Mouse (Mus musculus) telencephalon, adult 2 months (tissue): ENCODE measurements around the gene Tedc1.

Experiments
- DNase-seq: peaks from one replicate; pipeline ENCODE4 v3.0.0-alpha.2; 2011; ENCODE audit warnings: low read depth, low spot score

The Tedc1 gene

DNA sequence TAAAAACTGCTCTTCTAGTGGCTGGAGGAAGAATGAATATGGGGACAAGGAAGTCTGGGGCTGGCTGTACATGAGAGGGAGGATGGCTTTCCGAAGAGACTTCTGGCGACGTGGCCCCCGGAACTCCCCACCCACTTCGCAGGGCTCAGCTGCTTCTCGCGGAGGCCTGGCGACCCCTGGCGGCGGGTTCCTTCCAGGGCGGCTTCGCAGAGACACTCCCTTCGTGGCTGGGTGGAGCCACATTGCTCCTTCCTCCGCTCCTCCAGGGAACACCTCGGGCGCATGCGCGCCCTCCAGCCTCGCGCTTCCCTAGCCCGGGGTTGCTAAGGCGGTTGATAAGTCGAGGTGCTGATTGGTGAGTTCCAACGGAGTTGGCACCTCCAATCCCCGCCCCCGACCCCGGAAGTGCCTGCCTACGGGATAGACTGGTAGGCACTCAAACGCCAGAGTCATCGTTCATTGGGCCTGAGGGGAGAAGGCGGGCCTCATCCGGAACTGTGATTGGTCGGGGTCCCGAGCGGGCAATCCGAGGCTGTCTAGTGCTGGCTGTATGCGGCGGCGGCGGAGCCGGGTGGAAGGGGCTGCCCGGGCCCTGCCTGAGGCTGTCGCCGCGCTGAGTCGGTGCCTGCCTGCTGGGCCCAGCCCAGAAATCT, at the start of gene Tedc1:
TSS of gene Tedc1 (plus strand) at position 535 of the 653 bp plus-strand sequence.
- DNase-seq, result peak; percentile 99

DNA sequence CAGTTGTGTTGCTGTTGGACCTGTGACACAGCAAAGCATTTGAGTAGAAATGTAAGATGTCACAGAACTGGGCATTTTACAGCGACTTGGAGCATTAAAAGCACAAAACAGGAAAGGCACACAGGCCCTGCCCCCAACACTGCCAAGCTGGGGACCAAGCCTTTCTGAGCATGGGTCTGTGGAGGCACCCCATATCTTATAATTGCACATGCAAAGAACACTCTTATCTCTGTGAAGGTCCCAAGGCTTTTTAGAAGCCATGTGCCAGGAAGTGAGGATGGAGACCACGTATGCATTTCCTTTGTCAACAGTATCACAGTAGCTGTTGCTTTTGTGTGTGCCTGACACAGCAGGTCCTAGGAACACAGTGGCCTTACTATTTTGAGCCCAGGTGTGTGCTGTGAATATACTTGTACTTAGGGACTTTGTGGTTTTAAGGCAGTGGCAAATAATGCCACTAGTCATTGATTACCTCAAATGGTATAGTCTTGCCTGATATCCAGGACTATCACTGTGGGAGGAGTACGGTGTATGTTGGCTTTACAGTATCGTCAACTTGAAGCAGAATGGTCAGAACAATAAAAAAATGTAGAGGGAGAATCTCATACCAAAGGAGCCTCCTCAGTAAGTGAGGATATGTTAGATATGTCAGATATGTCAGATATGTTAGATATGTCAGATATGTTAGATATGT, 48.6 kb upstream of the Tedc1 start:
- no peak for DNase-seq

DNA sequence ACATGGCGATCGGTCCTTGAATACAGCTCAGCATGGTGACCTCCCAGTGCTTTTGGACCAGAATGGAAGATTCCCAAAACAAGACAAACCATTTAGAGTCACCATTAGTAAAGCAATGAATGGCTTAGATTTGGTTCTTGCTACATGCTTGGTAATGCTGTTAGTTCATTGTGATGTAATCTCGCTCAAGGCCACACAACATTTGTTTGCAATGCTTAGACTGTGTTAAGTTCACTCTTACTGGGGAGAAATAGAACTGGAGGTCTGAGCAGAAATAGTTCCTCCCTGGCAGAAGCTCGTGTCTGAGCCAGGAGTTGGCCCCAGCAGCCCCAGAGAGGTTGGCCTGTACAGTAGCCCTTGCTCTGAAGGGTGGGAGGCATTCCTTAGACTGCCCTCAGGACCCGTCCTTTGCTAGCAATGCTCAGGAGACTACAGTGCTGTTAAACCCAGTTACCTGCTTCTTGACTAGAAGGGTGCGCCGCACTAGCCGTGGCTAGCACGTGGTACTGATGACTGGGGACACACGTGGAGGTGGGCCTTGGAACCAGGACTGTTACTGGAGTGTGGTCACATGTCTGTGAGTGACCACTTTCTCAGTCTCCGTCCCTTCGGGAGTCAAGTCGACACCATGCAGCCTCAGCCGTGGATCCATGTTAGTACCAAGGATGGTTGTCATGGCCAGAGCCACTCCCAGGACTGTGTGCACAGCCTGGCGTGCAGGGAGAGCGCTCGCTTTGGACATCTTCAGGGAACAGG, 47.5 kb upstream of the Tedc1 start:
- DNase-seq, result no peak

DNA sequence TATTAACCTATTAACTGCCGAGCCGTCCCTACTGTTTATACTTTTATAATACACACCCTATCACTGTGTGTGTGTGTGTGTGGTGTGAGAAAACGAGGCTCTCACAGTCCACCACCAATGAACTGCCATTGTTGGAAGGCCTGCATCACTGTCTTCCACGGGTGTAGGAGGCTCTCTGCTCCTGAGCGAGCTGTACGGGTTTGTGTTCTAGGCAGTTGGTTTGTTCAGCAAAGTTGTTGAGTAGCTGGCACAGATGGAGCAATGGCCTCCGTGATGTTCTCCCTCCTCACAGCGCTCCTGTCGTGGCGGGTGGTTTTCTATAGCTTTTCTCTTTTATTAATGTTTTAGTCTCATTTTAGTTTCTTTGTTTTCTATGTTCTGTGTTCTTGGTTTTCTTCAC, 46.4 kb upstream of the Tedc1 start:
- peak; percentile 41 for DNase-seq

DNA sequence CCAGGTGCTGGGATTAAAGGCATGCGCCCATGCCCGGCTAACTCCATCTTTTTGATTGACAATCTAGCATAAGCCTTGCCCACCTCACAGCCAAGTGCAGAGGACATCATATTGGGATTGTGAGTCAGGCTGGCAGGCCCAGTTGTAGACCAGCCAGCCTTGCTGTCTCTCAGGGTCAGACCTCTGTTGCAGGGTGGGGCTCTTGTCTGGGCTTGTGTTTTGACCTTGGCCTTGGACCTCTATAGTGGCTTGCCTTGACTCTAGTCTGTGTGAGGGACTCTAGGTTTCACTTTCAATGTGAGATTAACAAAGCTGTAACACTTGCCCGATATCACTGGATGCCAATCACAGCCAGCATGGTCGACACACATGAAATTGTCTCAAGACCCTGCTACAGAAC, 42.1 kb upstream of the Tedc1 start:
- no peak for DNase-seq

DNA sequence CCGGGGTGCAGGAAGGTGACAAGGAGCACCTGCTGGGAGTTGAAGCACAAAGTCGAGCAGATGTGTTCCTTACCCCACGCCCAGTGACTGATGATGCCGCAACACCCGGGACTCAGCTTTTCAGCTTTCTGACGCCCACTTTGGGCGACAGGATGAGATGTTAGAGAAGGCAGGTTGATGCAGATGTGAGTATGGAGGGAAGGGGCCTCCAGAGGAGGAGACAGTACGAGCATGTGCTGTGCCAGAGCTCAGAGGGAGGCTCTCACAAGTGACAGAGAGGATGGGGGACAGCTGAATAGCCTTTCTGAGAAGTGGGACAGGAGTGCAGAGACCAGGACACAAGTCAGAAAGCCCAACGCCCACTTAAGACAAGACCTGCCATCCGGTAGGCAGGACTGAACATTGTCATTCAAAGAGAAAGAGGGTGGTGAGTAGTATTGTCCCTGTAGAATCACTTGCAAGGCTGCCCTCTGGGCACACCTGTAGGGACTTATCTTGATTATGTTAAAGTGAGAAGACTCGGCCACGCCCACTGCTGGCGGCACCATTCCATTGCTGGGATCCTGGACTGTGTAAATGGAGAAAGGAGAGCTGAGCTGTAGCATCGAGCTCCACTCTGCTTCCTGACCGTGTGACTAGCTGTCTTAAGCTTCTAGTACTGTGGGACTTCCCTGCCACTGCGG, 41.2 kb upstream of the Tedc1 start:
- no peak for DNase-seq

DNA sequence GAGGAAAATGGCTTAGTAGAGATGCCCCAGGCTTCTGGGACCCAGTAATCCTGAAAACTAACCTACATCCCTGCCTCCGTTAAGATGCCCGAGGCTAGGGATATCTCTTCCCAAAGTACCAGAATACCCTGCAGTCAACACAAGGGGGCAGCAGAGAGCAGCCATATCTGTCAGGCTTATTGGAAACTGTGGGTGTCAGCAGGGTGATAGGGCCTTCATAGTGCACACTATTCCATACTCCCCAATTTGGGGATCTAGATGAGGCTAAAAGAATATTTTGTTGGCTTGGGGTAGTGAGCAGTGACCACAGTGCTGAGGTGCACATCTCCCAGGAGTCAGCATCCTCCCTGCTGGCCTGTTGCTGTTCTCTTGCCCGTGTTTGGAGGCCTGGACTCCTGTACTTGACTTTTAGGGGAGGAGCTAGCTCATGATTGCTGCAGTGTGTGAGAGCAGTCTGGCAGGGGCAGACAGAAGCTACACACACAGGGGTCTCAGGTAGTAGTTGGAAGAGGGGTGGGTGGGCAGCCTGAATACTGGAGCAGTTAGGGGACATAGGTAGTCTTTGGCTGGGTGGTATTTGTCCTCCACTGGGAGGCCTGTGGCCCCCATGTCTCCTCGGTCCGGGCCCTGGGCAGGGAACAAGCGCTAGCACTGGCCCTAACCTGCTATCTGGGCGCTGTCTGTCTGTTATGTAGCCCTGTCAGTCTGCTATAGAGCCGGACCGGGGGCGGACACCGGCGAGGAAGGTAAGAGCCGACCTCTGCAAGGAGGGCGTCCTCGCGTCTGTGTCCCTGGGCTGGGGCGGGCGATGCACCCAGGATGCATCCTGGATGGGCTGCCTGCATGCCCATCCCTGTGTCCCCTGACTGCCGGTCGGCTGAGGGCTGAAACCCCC, 36.5 kb upstream of the Tedc1 start:
- no peak for DNase-seq

DNA sequence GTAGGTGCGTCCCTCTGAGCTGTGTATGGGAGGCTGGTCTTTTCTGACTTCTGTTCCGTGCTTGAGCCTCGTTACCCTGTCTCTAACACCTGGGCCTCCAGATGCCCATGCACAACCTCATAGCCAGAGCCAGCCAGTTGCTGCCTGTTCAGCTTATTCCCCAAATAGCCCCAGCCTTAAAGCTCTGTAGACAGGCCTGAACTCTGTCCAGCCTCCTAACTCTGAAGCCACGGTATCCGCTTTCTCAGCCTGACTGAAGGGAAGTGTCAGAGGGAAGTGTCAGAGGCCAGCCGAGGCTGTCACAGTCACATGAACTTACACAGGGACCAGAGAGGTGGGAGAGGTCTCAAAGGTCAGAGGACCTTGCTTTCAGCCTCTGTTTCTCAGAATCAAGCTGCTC, 31.5 kb upstream of the Tedc1 start:
- DNase-seq, result no peak

DNA sequence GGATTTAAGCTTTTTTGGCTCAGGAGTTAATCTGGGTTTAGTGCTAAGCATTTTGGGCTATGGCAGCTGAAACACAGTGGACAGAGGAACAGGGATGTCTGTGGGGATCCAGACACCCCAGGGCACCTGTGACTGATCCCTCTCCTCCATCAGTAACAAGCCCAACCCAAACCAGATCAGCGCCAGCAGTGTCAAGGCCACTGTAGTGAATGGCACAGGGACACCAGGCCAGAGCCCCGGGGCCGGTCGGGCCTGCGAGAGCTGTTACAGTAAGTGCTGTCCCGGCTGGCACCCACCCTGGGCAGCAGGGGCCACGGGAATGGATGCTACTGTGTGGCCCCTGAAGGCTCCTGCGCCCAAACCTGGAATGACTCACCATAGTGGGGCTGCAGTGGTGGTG, 25.5 kb upstream of the Tedc1 start:
- DNase-seq, result no peak

DNA sequence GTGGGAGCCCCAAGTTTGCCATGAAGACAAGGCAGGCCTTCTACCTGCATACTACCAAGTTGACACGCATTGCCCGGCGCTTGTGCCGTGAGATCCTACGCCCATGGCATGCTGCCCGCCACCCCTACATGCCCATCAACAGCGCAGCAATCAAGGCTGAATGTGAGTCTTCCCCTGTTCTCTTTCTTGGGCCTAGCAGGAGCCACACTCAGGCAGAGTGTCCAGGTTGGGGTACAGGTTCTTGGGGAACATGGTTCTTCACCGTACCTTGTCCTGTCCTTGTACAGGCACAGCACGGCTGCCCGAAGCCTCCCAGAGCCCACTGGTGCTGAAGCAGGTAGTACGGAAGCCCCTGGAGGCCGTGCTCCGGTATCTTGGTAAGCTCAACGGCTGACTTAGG, 24.6 kb upstream of the Tedc1 start:
- no peak for DNase-seq

DNA sequence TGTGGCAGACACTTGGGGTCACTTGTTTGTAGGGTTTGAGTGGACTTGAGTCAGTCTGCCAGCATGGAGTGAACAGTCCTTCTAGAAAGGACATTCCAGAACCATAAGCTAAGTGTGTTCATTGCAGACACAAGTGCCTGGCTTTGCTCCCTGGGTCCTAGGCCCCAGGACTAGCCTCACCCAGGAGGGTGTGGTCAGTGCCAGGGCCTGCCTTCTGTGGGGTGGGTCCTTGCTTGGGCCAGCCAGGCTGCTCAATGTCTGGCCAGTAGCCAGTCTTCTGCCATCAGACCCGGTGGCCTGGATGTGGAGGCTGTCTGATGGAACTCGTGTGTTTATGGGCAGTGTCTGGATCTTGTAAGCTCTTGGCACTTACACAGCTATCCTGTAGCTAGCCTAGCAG, 23.7 kb upstream of the Tedc1 start:
- DNase-seq, result no peak

DNA sequence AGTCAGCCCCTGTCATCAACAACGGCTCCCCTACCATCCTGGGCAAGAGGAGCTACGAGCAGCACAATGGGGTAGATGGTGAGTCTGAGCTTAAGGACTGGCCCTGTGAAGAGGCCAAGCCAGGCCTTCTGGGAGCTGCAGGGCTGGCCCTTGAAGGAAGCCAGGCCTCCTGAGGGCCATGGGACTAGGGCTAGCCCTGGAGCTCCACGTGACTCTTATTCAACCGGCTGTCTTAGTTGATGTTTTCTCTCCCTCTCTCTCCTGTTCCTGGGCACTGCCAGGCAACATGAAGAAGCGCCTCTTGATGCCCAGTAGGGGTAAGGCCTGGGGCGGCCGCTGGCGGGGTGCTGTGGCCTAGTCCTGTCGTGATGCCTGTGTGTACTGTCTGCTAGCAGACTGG, 23.0 kb upstream of the Tedc1 start:
- no peak for DNase-seq

DNA sequence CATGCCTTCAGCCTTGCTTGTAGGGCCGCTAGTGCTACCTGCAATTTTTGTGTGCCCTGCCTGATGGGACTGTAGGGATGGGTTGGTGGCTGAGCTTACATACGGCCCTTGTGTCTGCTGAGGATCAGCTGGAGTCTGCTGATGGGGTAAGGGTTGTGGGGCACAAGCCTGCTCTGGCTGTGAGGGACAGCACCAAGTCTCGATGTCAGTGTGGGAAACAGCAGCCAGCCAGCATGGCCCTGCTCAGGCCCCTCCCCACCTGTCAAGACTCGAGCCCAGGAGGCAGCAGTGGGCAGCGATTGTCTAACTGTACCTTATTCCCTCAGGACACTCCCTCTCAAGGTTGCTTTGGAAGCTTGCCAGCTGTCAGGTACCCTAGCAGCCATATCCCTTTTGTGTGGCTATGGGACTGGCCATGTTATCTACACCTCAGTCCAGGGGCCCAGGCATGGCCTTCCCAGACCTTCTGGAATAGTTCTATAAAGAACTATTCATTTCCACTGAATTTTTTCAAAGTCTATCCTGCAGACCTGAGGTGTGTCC, 22.3 kb upstream of the Tedc1 start:
- no peak for DNase-seq

DNA sequence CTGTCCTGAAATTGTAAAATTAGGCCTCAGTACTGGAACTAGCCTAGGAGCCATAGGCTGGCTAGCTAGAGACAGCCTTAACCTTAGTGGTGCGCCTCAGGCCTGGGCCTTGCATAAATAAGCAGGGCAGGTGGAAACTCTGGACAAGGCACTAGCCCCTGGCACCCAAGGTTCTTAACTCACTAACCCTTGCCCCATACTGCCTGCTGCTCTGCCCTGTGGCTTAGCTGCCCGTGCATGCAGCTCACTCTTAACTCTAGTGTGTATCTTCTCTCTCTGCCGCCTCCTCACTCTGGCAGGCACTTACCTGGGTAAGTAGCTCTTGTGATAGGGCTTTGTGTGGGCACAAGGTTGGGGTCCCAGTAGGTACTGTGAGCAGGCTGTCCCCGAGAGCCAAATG, 21.7 kb upstream of the Tedc1 start:
- no peak for DNase-seq

DNA sequence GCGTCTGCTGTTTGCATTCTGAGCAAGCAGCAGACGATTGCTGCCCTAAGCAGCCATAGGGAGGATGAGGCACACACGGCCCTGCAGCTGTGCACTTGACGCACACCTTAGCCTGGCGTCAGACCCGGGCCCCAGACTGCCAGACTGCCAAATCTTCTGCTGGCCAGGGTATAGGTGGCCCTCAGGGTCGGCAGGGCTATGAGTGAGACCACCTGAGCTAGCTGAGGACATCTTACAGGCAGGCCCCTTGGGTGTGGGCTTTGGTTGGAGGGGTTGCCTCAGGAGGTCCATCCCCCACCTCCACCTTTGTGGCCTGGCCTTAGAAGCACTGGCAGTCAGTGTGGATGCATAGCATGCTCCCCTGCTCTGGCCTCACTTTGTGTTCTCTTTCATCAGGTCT, 20.8 kb upstream of the Tedc1 start:
- DNase-seq, result no peak

DNA sequence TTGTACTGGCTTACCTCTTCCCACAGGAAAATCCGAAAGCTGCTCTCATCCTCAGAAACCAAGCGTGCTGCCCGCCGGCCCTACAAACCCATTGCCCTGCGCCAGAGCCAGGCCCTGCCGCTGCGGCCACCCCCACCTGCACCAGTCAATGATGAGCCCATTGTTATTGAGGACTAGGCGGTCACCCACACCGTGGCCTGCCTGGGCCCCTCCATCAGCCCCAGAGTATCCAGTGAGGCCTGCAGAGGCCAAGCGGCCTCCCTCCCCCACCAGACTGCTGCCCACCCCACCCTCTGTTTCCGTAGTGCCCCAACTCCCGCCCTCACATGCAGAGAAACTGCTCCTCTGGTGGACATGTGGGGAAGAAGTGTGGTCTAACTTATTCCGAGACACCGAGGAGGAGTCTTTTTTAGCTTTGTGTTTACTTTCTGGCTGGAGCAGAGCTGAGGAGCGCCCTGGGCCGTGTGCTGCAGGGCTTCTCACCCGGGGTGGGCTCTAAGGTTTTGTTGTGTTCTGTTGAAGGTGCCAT, 19.7 kb upstream of the Tedc1 start:
- DNase-seq, result no peak

DNA sequence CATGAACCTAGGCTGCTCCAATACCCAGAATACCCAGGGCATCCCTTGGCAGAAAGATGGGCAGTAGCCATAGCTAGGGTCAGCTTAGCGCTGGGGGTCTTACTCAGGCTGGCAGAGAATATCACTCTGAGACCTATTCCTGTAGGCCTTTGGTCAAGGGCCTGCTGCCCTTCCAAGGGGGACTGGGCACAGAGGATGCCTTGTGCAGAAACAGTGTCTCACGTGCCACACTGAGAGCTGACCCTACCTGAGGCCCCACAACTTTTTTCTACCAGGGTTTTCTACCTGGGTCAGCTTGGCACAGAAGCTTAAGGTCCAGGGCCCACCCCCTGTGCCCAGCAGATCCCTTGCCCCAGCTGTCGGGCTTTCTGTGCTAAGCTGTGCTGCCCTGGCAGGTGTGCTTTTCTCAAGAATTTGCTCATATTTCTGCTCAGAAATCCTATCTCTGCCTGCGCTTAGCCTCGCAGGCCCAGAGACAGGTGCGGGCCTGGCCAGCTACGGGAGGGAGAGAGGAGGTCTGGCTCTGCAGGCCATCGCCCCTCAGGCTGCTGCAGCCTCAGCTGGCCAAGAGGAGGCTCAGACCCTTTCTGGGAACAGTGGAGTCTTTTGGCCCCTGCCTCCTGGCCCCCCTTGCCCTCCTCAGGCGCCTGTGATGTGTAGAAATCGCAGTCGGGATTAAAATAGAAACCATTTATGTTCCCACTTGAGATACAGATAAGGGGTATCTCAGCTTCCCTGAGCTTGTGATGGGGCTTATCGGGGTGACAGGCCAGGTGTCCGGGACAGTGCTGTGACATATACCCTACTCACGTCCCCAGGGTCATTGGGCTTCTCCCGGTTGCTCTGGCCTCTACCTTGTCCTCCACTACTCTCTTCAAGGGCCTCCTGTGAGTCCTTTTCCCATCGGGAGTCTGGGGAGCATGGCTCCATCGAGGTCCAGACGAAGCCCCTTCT, 18.7 kb upstream of the Tedc1 start:
- no peak for DNase-seq

DNA sequence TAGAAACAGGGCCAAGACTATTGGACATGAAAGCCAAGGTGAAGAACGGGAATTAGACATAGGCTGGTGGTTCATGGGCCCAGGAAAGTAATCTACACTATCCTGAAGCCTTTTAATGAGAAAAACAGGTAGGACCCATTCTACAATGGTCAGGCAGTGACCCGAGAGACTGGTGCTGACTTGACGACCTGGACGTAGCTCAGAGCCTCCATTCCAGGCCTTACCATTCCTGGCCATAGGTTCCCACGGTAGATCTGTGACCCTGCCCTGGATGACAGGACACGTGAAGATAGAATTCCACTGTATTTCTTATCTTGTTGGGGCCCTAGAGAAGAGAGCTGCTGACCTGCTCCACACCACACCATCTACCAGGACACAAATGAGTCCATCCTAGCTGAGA, 17.9 kb upstream of the Tedc1 start:
- DNase-seq, result no peak
